Mouse (Mus musculus): ENCODE measurements around the gene Rffl. TPM values are rescaled to one million over a fixed set of nuclear protein-coding genes. Genes with fewer than 3 reads are reported as not detected.
"Not testable (repeated sequence)": the region's sequence is repeated elsewhere in the genome, so short reads cannot be mapped to it uniquely, and the experiment has no call there.

Gene Rffl
- polyA plus RNA-seq, 1 experiment from 2014 or later, result 3.8 TPM

DNA sequence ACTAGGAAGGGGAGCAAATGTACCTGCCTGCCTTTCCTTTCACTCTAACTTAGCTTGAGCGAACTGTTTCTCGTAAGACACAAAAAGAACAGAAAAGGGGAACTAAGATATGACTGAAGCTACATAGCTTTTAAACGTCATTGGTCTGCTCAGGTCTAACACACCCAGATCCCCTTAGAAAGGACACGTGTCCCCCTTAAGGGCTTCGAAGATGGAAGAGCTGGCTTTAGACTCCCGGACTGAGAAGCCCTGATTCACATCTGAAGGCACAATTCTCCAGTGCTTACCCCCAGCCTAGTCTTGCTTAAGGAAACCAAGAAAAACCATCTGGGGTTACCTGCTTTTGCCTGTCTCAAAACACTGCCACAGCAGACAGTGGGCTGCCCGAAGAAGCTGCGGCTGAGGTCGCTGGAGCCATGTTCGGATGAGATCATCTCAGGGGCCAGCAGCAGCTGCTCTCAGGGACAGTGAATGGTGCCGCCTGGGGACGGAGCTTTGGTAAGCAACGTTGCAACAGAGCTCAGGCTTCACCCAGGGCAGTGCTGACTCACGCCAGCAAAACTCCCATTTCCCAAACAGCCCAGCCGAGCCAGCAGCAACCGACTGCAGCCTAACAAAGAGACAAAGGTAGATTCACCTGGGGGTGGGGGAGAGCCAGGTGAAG, 25.5 kb downstream of the Rffl start:
- peak; percentile 75 for ATAC-seq (ENCODE audit: insufficient number of reproducible peaks, insufficient read depth, low FRiP score, low read depth)
- Histone ChIP-seq H3K4me2 (ENCODE audit: low read length) (peak overlapping the region; percentile 69), H3K9me3 (ENCODE audit: control insufficient read depth, low read length) (no peaks in the 10 kb centered on the region), H3K27me3 (ENCODE audit: control insufficient read depth, insufficient read depth, low read length) (no peaks in the 10 kb centered on the region), H3K9ac (ENCODE audit: low read length) (peak overlapping the region; percentile 68), H3K4me1 (ENCODE audit: control insufficient read depth in 2 of 2, insufficient read depth in 2 of 2, low read length in 2 of 2) (peaks cover 11 to 14% of the 10 kb centered on the region in 2 experiments), H3K4me3 (ENCODE audit: control insufficient read depth in 1 of 2, insufficient read depth in 1 of 2, low read depth in 1 of 2, low read length in 2 of 2) (peak overlapping the region; percentile 12 to 31), H3K36me3 (ENCODE audit: control insufficient read depth, insufficient read depth, low read length) (no peaks in the 10 kb centered on the region), H3K27ac (replicated peaks in 1 of 2; ENCODE audit: control insufficient read depth in 1 of 2, insufficient read depth in 1 of 2, low read depth in 2 of 2, low read length in 2 of 2) (peak overlapping the region; percentile 33 to 40; a peak in 2 of 4 replicates)
- 21% methylated on average over 16 of the region's 16 CpGs for WGBS

DNA sequence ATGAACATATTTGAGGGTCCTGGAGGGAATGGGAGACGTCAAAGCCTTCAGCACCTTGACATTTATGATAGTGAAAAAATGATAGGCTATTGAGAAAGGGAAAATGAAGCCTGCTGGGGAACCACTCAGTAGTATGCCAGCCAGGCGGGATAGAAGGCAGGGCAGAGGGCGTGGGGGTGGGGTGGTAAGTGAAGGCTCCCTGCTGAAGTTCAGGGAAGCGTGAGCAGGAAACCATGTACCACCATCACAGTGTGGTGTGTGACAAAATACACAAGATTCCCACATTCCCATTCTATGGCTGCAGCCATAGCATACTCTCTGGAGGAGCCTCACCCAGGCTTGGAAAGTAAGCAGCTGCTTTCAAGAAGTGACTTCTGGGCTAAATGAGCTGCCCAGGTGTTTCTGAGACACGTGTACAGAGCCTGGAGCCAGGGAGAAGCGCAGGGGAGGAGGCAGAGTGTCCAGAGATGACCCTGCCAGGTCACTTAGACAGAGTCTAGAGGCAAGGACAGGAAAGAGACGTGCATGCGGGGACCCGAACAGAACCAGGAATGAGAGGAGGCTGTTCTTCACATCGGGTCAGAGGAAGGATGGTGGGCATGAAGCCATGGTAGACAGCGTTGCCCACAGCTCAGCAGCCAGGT, 26.1 kb downstream of the Rffl start:
- H3K9ac ChIP-seq (ENCODE audit: low read length), result peak overlapping the region; percentile 68
- no peak overlapping the region for H3K27ac ChIP-seq (replicated peaks in 1 of 2; ENCODE audit: control insufficient read depth in 1 of 2, insufficient read depth in 1 of 2, low read depth in 2 of 2, low read length in 2 of 2)
- H3K27me3 ChIP-seq (ENCODE audit: control insufficient read depth, insufficient read depth, low read length), result no peaks in the 10 kb centered on the region
- H3K4me2 ChIP-seq (ENCODE audit: low read length), result peak overlapping the region; percentile 69
- H3K4me3 ChIP-seq (ENCODE audit: control insufficient read depth in 1 of 2, insufficient read depth in 1 of 2, low read depth in 1 of 2, low read length in 2 of 2), result peak overlapping the region in 1 of 2 experiments; percentile 31; a peak in 1 of 4 replicates
- H3K36me3 ChIP-seq (ENCODE audit: control insufficient read depth, insufficient read depth, low read length), result no peaks in the 10 kb centered on the region
- H3K9me3 ChIP-seq (ENCODE audit: control insufficient read depth, low read length), result no peaks in the 10 kb centered on the region
- 60% methylated on average over 11 of the region's 11 CpGs for WGBS
- no peak for ATAC-seq (ENCODE audit: insufficient number of reproducible peaks, insufficient read depth, low FRiP score, low read depth)
- peaks cover 11 to 14% of the 10 kb centered on the region in 2 experiments for H3K4me1 ChIP-seq (ENCODE audit: control insufficient read depth in 2 of 2, insufficient read depth in 2 of 2, low read length in 2 of 2)

DNA sequence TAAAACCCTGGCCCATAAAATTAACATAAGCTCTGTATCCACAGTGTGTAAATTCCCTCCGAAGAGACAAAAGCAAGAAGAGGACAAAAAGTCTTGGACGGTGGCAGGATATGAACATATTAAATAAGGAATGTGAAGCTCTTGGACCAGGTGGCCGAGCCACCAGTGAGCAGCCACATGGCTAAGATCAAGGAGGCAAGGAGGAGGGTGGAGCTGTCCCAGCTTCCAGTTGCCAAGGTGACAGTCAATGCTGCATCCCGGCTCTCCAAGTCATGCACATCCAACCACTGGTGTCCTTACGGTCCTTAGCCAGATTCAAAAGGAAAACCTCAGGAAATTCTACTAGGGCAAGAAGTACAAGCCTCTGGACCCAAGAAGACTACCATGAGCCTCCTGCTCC, 32.5 kb downstream of the Rffl start:
- peaks cover 0 to 3% of the 10 kb centered on the region in 2 experiments; a peak in 1 of 4 replicates for H3K4me1 ChIP-seq (ENCODE audit: control insufficient read depth in 2 of 2, insufficient read depth in 2 of 2, low read length in 2 of 2)
- ATAC-seq (ENCODE audit: insufficient number of reproducible peaks, insufficient read depth, low FRiP score, low read depth), result no peak
- H3K4me2 ChIP-seq (ENCODE audit: low read length), result no peak overlapping the region
- no peaks in the 10 kb centered on the region for H3K9me3 ChIP-seq (ENCODE audit: control insufficient read depth, low read length)
- H3K4me3 ChIP-seq (ENCODE audit: control insufficient read depth in 1 of 2, insufficient read depth in 1 of 2, low read depth in 1 of 2, low read length in 2 of 2), result no peak overlapping the region
- H3K36me3 ChIP-seq (ENCODE audit: control insufficient read depth, insufficient read depth, low read length), result no peaks in the 10 kb centered on the region
- 53% methylated on average over 5 of the region's 5 CpGs for WGBS
- H3K9ac ChIP-seq (ENCODE audit: low read length), result no peak overlapping the region
- no peak overlapping the region for H3K27ac ChIP-seq (replicated peaks in 1 of 2; ENCODE audit: control insufficient read depth in 1 of 2, insufficient read depth in 1 of 2, low read depth in 2 of 2, low read length in 2 of 2)
- H3K27me3 ChIP-seq (ENCODE audit: control insufficient read depth, insufficient read depth, low read length), result no peaks in the 10 kb centered on the region

DNA sequence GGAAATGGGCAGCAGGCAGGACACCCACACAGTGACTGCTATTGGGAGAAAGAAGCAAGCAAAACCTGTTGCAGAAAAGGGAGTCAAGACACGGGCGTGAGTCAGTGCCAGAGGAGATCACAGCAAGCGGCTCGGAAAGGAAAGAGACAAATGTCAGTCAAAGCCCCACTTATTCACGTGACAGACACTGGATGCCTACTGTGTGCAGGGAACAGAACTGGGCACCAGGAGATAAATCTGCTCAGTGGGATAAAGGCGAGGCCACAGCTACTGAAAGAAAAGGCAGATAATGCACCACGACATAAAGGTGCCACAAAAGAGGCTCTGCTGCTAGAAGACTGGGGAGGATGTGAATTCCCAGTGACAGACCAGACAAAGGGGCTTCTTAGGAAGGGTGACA, 33.2 kb downstream of the Rffl start:
- ATAC-seq (ENCODE audit: insufficient number of reproducible peaks, insufficient read depth, low FRiP score, low read depth), result no peak

DNA sequence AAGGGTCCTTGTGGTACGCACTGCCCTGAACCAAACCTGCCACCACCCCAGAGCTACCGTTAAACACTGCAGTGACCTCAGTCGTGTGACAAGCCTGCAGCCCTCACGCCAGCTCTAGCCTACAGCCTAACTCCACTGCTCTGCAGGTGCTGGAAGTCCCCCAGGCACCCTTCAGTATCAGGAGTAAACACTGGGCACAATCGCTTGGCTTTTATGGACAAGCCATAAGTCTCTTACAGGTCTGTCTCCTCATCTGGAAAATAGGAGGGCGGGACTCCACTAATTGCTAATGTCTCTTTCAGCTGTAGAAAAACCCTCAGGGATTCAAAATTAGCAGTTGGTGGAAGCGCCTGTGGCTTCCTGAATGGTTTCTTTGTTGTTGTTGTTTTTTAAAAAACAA, 33.8 kb downstream of the Rffl start:
- Histone ChIP-seq H3K4me3 (ENCODE audit: control insufficient read depth in 1 of 2, insufficient read depth in 1 of 2, low read depth in 1 of 2, low read length in 2 of 2) (no peak overlapping the region), H3K9me3 (ENCODE audit: control insufficient read depth, low read length) (no peaks in the 10 kb centered on the region), H3K4me1 (ENCODE audit: control insufficient read depth in 2 of 2, insufficient read depth in 2 of 2, low read length in 2 of 2) (peaks cover 0 to 3% of the 10 kb centered on the region in 2 experiments; a peak in 1 of 4 replicates), H3K27ac (replicated peaks in 1 of 2; ENCODE audit: control insufficient read depth in 1 of 2, insufficient read depth in 1 of 2, low read depth in 2 of 2, low read length in 2 of 2) (no peak overlapping the region), H3K9ac (ENCODE audit: low read length) (no peak overlapping the region), H3K4me2 (ENCODE audit: low read length) (no peak overlapping the region), H3K27me3 (ENCODE audit: control insufficient read depth, insufficient read depth, low read length) (no peaks in the 10 kb centered on the region), H3K36me3 (ENCODE audit: control insufficient read depth, insufficient read depth, low read length) (no peaks in the 10 kb centered on the region)
- ATAC-seq (ENCODE audit: insufficient number of reproducible peaks, insufficient read depth, low FRiP score, low read depth), result no peak
- WGBS, result 72% methylated on average over 7 of the region's 7 CpGs

More for the DNA sequence above, 33.2 kb downstream of the Rffl start:
- Histone ChIP-seq H3K9ac (ENCODE audit: low read length) (no peak overlapping the region), H3K9me3 (ENCODE audit: control insufficient read depth, low read length) (no peaks in the 10 kb centered on the region), H3K36me3 (ENCODE audit: control insufficient read depth, insufficient read depth, low read length) (no peaks in the 10 kb centered on the region), H3K4me2 (ENCODE audit: low read length) (no peak overlapping the region), H3K4me3 (ENCODE audit: control insufficient read depth in 1 of 2, insufficient read depth in 1 of 2, low read depth in 1 of 2, low read length in 2 of 2) (no peak overlapping the region), H3K27me3 (ENCODE audit: control insufficient read depth, insufficient read depth, low read length) (no peaks in the 10 kb centered on the region), H3K27ac (replicated peaks in 1 of 2; ENCODE audit: control insufficient read depth in 1 of 2, insufficient read depth in 1 of 2, low read depth in 2 of 2, low read length in 2 of 2) (no peak overlapping the region), H3K4me1 (ENCODE audit: control insufficient read depth in 2 of 2, insufficient read depth in 2 of 2, low read length in 2 of 2) (peaks cover 0 to 3% of the 10 kb centered on the region in 2 experiments; a peak in 1 of 4 replicates)
- 59% methylated on average over 7 of the region's 7 CpGs for WGBS

DNA sequence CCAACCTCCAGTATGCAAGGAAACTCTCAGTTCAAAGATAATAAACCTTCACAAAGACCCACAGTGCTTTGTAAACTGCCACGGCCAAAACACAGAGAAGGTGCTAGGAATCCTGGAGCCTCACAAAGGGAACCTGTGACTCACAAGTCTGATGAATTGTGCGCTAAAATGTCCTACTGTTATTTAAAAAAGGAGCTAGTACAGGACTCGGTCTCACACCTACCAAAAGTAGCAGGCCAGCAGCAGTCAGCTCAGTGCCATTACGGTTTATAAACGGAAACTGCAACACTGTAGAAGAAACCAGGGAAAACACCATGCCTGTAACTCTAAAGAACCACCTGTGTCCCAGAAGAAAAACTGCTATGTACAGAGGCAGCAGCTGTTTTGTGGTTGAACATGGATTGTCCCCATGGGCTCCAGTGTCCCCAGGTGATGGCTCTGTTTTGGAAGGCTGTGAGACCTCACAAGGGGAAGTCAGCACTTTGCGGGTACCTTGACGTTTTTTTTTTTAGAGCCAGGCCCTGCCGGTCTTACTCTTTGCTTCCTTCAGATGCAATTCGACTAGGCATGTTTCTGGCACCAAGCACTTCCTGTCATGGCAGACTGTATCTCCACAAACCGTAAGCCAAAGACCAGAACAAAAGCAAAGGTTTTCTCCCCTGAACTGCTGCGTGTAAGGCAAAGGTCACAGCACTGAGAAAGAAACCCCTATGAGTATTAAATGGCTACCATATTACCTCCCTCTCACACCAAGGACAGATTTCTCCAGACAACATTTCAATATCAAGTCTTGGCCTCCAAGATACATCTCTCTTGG, 35.2 kb downstream of the Rffl start:
- WGBS, result 72% methylated on average over 11 of the region's 11 CpGs

DNA sequence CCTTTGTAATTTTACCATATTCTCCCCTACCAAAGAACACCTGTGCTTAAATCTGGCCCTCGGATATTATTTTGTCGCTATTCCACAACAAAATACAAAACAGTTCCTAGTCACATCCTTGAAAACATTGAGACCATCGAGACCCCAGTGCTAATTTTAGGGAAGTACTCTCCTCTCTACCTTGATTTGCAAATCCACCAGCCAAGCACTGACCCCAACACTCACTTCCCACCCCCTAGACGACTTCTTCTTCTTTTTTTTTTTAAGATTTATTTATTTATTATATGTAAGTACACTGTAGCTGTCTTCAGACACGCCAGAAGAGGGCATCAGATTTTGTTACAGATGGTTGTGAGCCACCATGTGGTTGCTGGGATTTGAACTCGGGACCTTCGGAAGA, 36.7 kb downstream of the Rffl start:
- ATAC-seq (ENCODE audit: insufficient number of reproducible peaks, insufficient read depth, low FRiP score, low read depth); H3K4me2 ChIP-seq (ENCODE audit: low read length); H3K27me3 ChIP-seq (ENCODE audit: control insufficient read depth, insufficient read depth, low read length); H3K36me3 ChIP-seq (ENCODE audit: control insufficient read depth, insufficient read depth, low read length); H3K9me3 ChIP-seq (ENCODE audit: control insufficient read depth, low read length); H3K9ac ChIP-seq (ENCODE audit: low read length); H3K4me3 ChIP-seq (ENCODE audit: control insufficient read depth in 1 of 2, insufficient read depth in 1 of 2, low read depth in 1 of 2, low read length in 2 of 2); H3K27ac ChIP-seq (replicated peaks in 1 of 2; ENCODE audit: control insufficient read depth in 1 of 2, insufficient read depth in 1 of 2, low read depth in 2 of 2, low read length in 2 of 2): not testable (repeated sequence)
- peaks cover 4 to 13% of the 10 kb centered on the region in 2 experiments for H3K4me1 ChIP-seq (ENCODE audit: control insufficient read depth in 2 of 2, insufficient read depth in 2 of 2, low read length in 2 of 2)
- WGBS, result 87% methylated on average over 7 of the region's 7 CpGs

More for the DNA sequence above, 35.2 kb downstream of the Rffl start:
- Histone ChIP-seq H3K9me3 (ENCODE audit: control insufficient read depth, low read length) (no peaks in the 10 kb centered on the region), H3K4me2 (ENCODE audit: low read length) (no peak overlapping the region), H3K4me3 (ENCODE audit: control insufficient read depth in 1 of 2, insufficient read depth in 1 of 2, low read depth in 1 of 2, low read length in 2 of 2) (no peak overlapping the region), H3K36me3 (ENCODE audit: control insufficient read depth, insufficient read depth, low read length) (no peaks in the 10 kb centered on the region), H3K27me3 (ENCODE audit: control insufficient read depth, insufficient read depth, low read length) (no peaks in the 10 kb centered on the region), H3K9ac (ENCODE audit: low read length) (no peak overlapping the region), H3K4me1 (ENCODE audit: control insufficient read depth in 2 of 2, insufficient read depth in 2 of 2, low read length in 2 of 2) (peaks cover 6 to 12% of the 10 kb centered on the region in 2 experiments), H3K27ac (replicated peaks in 1 of 2; ENCODE audit: control insufficient read depth in 1 of 2, insufficient read depth in 1 of 2, low read depth in 2 of 2, low read length in 2 of 2) (no peak overlapping the region)
- ATAC-seq (ENCODE audit: insufficient number of reproducible peaks, insufficient read depth, low FRiP score, low read depth), result no peak
